Mouse (Mus musculus): ENCODE results near the gene Kdm6b. TPM values are rescaled to one million over a fixed set of nuclear protein-coding genes. Genes with fewer than 3 reads are reported as not detected.
"Not testable (repeated sequence)": the region's sequence is repeated elsewhere in the genome, so short reads cannot be mapped to it uniquely, and the experiment has no call there.

Gene Kdm6b
- polyA plus RNA-seq, 1 experiment, result 33.4 TPM

GRCm38 (mm10) chr11:69400083-69400850, 13.2 kb downstream of the Kdm6b start:
- Histone ChIP-seq H3K27ac (ENCODE audit: insufficient read depth, low read length) (no peak overlapping the region), H3K4me3 (ENCODE audit: insufficient read depth, low read length) (no peak overlapping the region), H3K4me1 (ENCODE audit: control insufficient read depth, insufficient read depth, low read length) (peaks cover 4% of the 10 kb centered on the region; the same call in 1 of the 2 replicates)
- TF ChIP-seq POLR2A (IDR thresholded peaks at IDR 0.05; ENCODE audit: low read depth, low read length) (no peak), CTCF (IDR thresholded peaks at IDR 0.05; ENCODE audit: borderline replicate concordance, insufficient read depth, low read length) (no peak)

GRCm38 (mm10) chr11:69399201-69400082, 14.0 kb downstream of the Kdm6b start:
- no peak overlapping the region for H3K4me3 ChIP-seq (ENCODE audit: insufficient read depth, low read length)
- TF ChIP-seq POLR2A (IDR thresholded peaks at IDR 0.05; ENCODE audit: low read depth, low read length), result no peak
- TF ChIP-seq CTCF (IDR thresholded peaks at IDR 0.05; ENCODE audit: borderline replicate concordance, insufficient read depth, low read length), result no peak
- H3K4me1 ChIP-seq (ENCODE audit: control insufficient read depth, insufficient read depth, low read length), result peaks cover 4% of the 10 kb centered on the region; the same call in 1 of the 2 replicates
- no peak overlapping the region for H3K27ac ChIP-seq (ENCODE audit: insufficient read depth, low read length)

- TF ChIP-seq CTCF (IDR thresholded peaks at IDR 0.05; ENCODE audit: borderline replicate concordance, insufficient read depth, low read length) (no peak), POLR2A (IDR thresholded peaks at IDR 0.05; ENCODE audit: low read depth, low read length) (no peak)
- H3K27ac ChIP-seq (ENCODE audit: insufficient read depth, low read length), result 0 out of 2 replicates have a peak overlapping the region, but pooled peaks have one; percentile 94
- no peak overlapping the region for H3K4me3 ChIP-seq (ENCODE audit: insufficient read depth, low read length)
- H3K4me1 ChIP-seq (ENCODE audit: control insufficient read depth, insufficient read depth, low read length), result peaks cover 4% of the 10 kb centered on the region; the same call in 1 of the 2 replicates
Observed at GRCm38 (mm10) chr11:69398486-69399200, 14.8 kb downstream of the Kdm6b start.

- peak within 1 kb of the TSS; percentile 85 for H3K4me3 ChIP-seq (ENCODE audit: insufficient read depth, low read length)
- peaks cover 4% of the 10 kb centered on the region; the same call in 1 of the 2 replicates for H3K4me1 ChIP-seq (ENCODE audit: control insufficient read depth, insufficient read depth, low read length)
- TF ChIP-seq CTCF (IDR thresholded peaks at IDR 0.05; ENCODE audit: borderline replicate concordance, insufficient read depth, low read length), result no peak
- TF ChIP-seq POLR2A (IDR thresholded peaks at IDR 0.05; ENCODE audit: low read depth, low read length), result peak; percentile 53
- H3K27ac ChIP-seq (ENCODE audit: insufficient read depth, low read length), result peak within 1 kb of the TSS; percentile 94
Observed at GRCm38 (mm10) chr11:69398059-69398458, 15.4 kb downstream of the Kdm6b start, which contains the start of gene Tmem88. Gene Tmem88 (minus strand): TSS chr11:69398234.

- Histone ChIP-seq H3K4me1 (ENCODE audit: control insufficient read depth, insufficient read depth, low read length) (peaks cover 4% of the 10 kb centered on the region; the same call in 1 of the 2 replicates), H3K27ac (ENCODE audit: insufficient read depth, low read length) (peak overlapping the region; percentile 94), H3K4me3 (ENCODE audit: insufficient read depth, low read length) (peak overlapping the region; percentile 85)
- TF ChIP-seq CTCF (IDR thresholded peaks at IDR 0.05; ENCODE audit: borderline replicate concordance, insufficient read depth, low read length) (no peak), POLR2A (IDR thresholded peaks at IDR 0.05; ENCODE audit: low read depth, low read length) (no peak)
Observed at GRCm38 (mm10) chr11:69397581-69398057, 15.9 kb downstream of the Kdm6b start.

- Histone ChIP-seq H3K4me1 (ENCODE audit: control insufficient read depth, insufficient read depth, low read length) (peaks cover 4% of the 10 kb centered on the region; the same call in 1 of the 2 replicates), H3K27ac (ENCODE audit: insufficient read depth, low read length) (peak overlapping the region; percentile 94), H3K4me3 (ENCODE audit: insufficient read depth, low read length) (peak overlapping the region; percentile 85)
- TF ChIP-seq POLR2A (IDR thresholded peaks at IDR 0.05; ENCODE audit: low read depth, low read length), result peak; percentile 30; the same call in 1 of the 2 replicates
- no peak for TF ChIP-seq CTCF (IDR thresholded peaks at IDR 0.05; ENCODE audit: borderline replicate concordance, insufficient read depth, low read length)
Observed at GRCm38 (mm10) chr11:69396772-69397171, 16.7 kb downstream of the Kdm6b start.

- H3K4me3 ChIP-seq (ENCODE audit: insufficient read depth, low read length), result peak overlapping the region; percentile 87
- H3K27ac ChIP-seq (ENCODE audit: insufficient read depth, low read length), result peak overlapping the region; percentile 94
- TF ChIP-seq CTCF (IDR thresholded peaks at IDR 0.05; ENCODE audit: borderline replicate concordance, insufficient read depth, low read length) (no peak), POLR2A (IDR thresholded peaks at IDR 0.05; ENCODE audit: low read depth, low read length) (peak; percentile 86)
- peaks cover 4% of the 10 kb centered on the region; the same call in 1 of the 2 replicates for H3K4me1 ChIP-seq (ENCODE audit: control insufficient read depth, insufficient read depth, low read length)
Observed at GRCm38 (mm10) chr11:69395634-69396373, 17.7 kb downstream of the Kdm6b start.

- Histone ChIP-seq H3K27ac (ENCODE audit: insufficient read depth, low read length) (peak within 1 kb of the TSS; percentile 94), H3K4me3 (ENCODE audit: insufficient read depth, low read length) (peak within 1 kb of the TSS; percentile 87)
- peak; percentile 46; the same call in 1 of the 2 replicates for TF ChIP-seq POLR2A (IDR thresholded peaks at IDR 0.05; ENCODE audit: low read depth, low read length)
- not testable (repeated sequence) for H3K4me1 ChIP-seq (ENCODE audit: control insufficient read depth, insufficient read depth, low read length)
Observed at GRCm38 (mm10) chr11:69395235-69395633, 18.2 kb downstream of the Kdm6b start, which contains the start of the genes Naa38 and Cyb5d1. Gene Naa38 (plus strand): TSS chr11:69395487. Gene Cyb5d1 (minus strand): TSS chr11:69395631.

GRCm38 (mm10) chr11:69394591-69395167, 18.8 kb downstream of the Kdm6b start:
- not testable (repeated sequence) for H3K27ac ChIP-seq (ENCODE audit: insufficient read depth, low read length); H3K4me1 ChIP-seq (ENCODE audit: control insufficient read depth, insufficient read depth, low read length)
- H3K4me3 ChIP-seq (ENCODE audit: insufficient read depth, low read length), result peak overlapping the region; percentile 87
